Mouse (Mus musculus): ENCODE data around the gene Msl1.

GRCm38 (mm10) chr11:98846865-98847604, 51.7 kb downstream of the Msl1 start:
- TF ChIP-seq CTCF (IDR thresholded peaks at IDR 0.05; ENCODE audit: extremely low read depth, insufficient read length, insufficient replicate concordance, low read depth, low read length) (no peak), POLR2A (IDR thresholded peaks at IDR 0.05; ENCODE audit: low read depth, low read length) (no peak)
